Mouse (Mus musculus): Measurements from ENCODE around the gene Amn. TPM values are rescaled to one million over a fixed set of nuclear protein-coding genes. Genes with fewer than 3 reads are reported as not detected.
A peak's percentile ranks its signal among the peaks of the same experiment; 100 is the strongest.

The Amn gene
- polyA plus RNA-seq, 1 experiment, result 2.9 TPM

GRCm38 (mm10) chr12:111309931-111310330, 39.0 kb downstream of the Amn start:
- Histone ChIP-seq H3K36me3 (replicated peaks; ENCODE audit: low read length) (peaks cover 98% of the 10 kb centered on the region), H3K27me3 (replicated peaks) (peaks cover 29% of the 10 kb centered on the region), H3K9me3 (peaks cover 1% of the 10 kb centered on the region; the same call in 1 of the 2 replicates), H3K4me3 (replicated peaks) (no peak overlapping the region), H3K4me1 (peaks cover 15% of the 10 kb centered on the region)
- no peak for TF ChIP-seq GATA1 (IDR thresholded peaks at IDR 0.05; ENCODE audit: borderline replicate concordance, low read length)
- TF ChIP-seq FLI1 (IDR thresholded peaks at IDR 0.05; ENCODE audit: low read length), result no peak

- Histone ChIP-seq H3K9me3 (peaks cover 7% of the 10 kb centered on the region), H3K4me3 (replicated peaks) (no peak overlapping the region), H3K27me3 (replicated peaks) (peaks cover 19% of the 10 kb centered on the region), H3K36me3 (replicated peaks; ENCODE audit: low read length) (peaks cover 97% of the 10 kb centered on the region), H3K4me1 (peaks cover 8% of the 10 kb centered on the region)
- TF ChIP-seq GATA1 (IDR thresholded peaks at IDR 0.05; ENCODE audit: borderline replicate concordance, low read length) (no peak), FLI1 (IDR thresholded peaks at IDR 0.05; ENCODE audit: low read length) (no peak)
Observed at GRCm38 (mm10) chr12:111311775-111312174, 40.9 kb downstream of the Amn start.

GRCm38 (mm10) chr12:111314273-111314672, 43.4 kb downstream of the Amn start:
- peaks cover 25% of the 10 kb centered on the region for H3K27me3 ChIP-seq (replicated peaks)
- H3K4me1 ChIP-seq, result peaks cover 4% of the 10 kb centered on the region; the same call in 1 of the 2 replicates
- H3K9me3 ChIP-seq, result peaks cover 7% of the 10 kb centered on the region
- no peak overlapping the region for H3K4me3 ChIP-seq (replicated peaks)
- peaks cover 99% of the 10 kb centered on the region for H3K36me3 ChIP-seq (replicated peaks; ENCODE audit: low read length)
- TF ChIP-seq GATA1 (IDR thresholded peaks at IDR 0.05; ENCODE audit: borderline replicate concordance, low read length) (no peak), FLI1 (IDR thresholded peaks at IDR 0.05; ENCODE audit: low read length) (no peak)

- TF ChIP-seq GATA1 (IDR thresholded peaks at IDR 0.05; ENCODE audit: borderline replicate concordance, low read length) (no peak), FLI1 (IDR thresholded peaks at IDR 0.05; ENCODE audit: low read length) (no peak)
- peaks cover 6% of the 10 kb centered on the region for H3K4me1 ChIP-seq
- peaks cover 28% of the 10 kb centered on the region for H3K27me3 ChIP-seq (replicated peaks)
- H3K9me3 ChIP-seq, result peaks cover 25% of the 10 kb centered on the region
- H3K4me3 ChIP-seq (replicated peaks), result no peak overlapping the region
- H3K36me3 ChIP-seq (replicated peaks; ENCODE audit: low read length), result peaks cover 99% of the 10 kb centered on the region
Observed at GRCm38 (mm10) chr12:111317694-111318093, 46.8 kb downstream of the Amn start.

GRCm38 (mm10) chr12:111320549-111320948, 49.7 kb downstream of the Amn start:
- peaks cover 41% of the 10 kb centered on the region for H3K9me3 ChIP-seq
- H3K27me3 ChIP-seq (replicated peaks), result peaks cover 33% of the 10 kb centered on the region
- H3K36me3 ChIP-seq (replicated peaks; ENCODE audit: low read length), result peaks cover 98% of the 10 kb centered on the region
- no peak overlapping the region for H3K4me3 ChIP-seq (replicated peaks)
- H3K4me1 ChIP-seq, result peaks cover 28% of the 10 kb centered on the region
- TF ChIP-seq GATA1 (IDR thresholded peaks at IDR 0.05; ENCODE audit: borderline replicate concordance, low read length) (no peak), FLI1 (IDR thresholded peaks at IDR 0.05; ENCODE audit: low read length) (no peak)

- Histone ChIP-seq H3K9me3 (peaks cover 44% of the 10 kb centered on the region), H3K36me3 (replicated peaks; ENCODE audit: low read length) (peaks cover 97% of the 10 kb centered on the region), H3K4me3 (replicated peaks) (no peak overlapping the region), H3K27me3 (replicated peaks) (peaks cover 33% of the 10 kb centered on the region), H3K4me1 (peaks cover 28% of the 10 kb centered on the region)
- no peak for TF ChIP-seq FLI1 (IDR thresholded peaks at IDR 0.05; ENCODE audit: low read length)
- TF ChIP-seq GATA1 (IDR thresholded peaks at IDR 0.05; ENCODE audit: borderline replicate concordance, low read length), result no peak
Observed at GRCm38 (mm10) chr12:111321832-111322231, 50.9 kb downstream of the Amn start.

- H3K4me3 ChIP-seq (replicated peaks), result peak overlapping the region; percentile 78
- TF ChIP-seq FLI1 (IDR thresholded peaks at IDR 0.05; ENCODE audit: low read length) (no peak), GATA1 (IDR thresholded peaks at IDR 0.05; ENCODE audit: borderline replicate concordance, low read length) (no peak)
- H3K9me3 ChIP-seq, result peaks cover 44% of the 10 kb centered on the region
- H3K27me3 ChIP-seq (replicated peaks), result peaks cover 35% of the 10 kb centered on the region
- H3K4me1 ChIP-seq, result peaks cover 34% of the 10 kb centered on the region
- peaks cover 97% of the 10 kb centered on the region for H3K36me3 ChIP-seq (replicated peaks; ENCODE audit: low read length)
Observed at GRCm38 (mm10) chr12:111323423-111323822, 52.5 kb downstream of the Amn start.

- peaks cover 97% of the 10 kb centered on the region for H3K36me3 ChIP-seq (replicated peaks; ENCODE audit: low read length)
- H3K27me3 ChIP-seq (replicated peaks), result peaks cover 39% of the 10 kb centered on the region
- TF ChIP-seq FLI1 (IDR thresholded peaks at IDR 0.05; ENCODE audit: low read length) (no peak), GATA1 (IDR thresholded peaks at IDR 0.05; ENCODE audit: borderline replicate concordance, low read length) (no peak)
- H3K9me3 ChIP-seq, result peaks cover 44% of the 10 kb centered on the region
- H3K4me3 ChIP-seq (replicated peaks), result no peak overlapping the region
- H3K4me1 ChIP-seq, result peaks cover 45% of the 10 kb centered on the region
Observed at GRCm38 (mm10) chr12:111324536-111324935, 53.6 kb downstream of the Amn start.

GRCm38 (mm10) chr12:111324949-111325348, 54.1 kb downstream of the Amn start:
- no peak for TF ChIP-seq GATA1 (IDR thresholded peaks at IDR 0.05; ENCODE audit: borderline replicate concordance, low read length)
- TF ChIP-seq FLI1 (IDR thresholded peaks at IDR 0.05; ENCODE audit: low read length), result no peak
- peaks cover 43% of the 10 kb centered on the region for H3K27me3 ChIP-seq (replicated peaks)
- H3K4me1 ChIP-seq, result peaks cover 49% of the 10 kb centered on the region
- H3K9me3 ChIP-seq, result peaks cover 44% of the 10 kb centered on the region
- H3K4me3 ChIP-seq (replicated peaks), result no peak overlapping the region
- H3K36me3 ChIP-seq (replicated peaks; ENCODE audit: low read length), result peaks cover 97% of the 10 kb centered on the region

GRCm38 (mm10) chr12:111325744-111326424, 55.0 kb downstream of the Amn start:
- Histone ChIP-seq H3K9me3 (peaks cover 42% of the 10 kb centered on the region), H3K4me3 (replicated peaks) (no peak overlapping the region), H3K36me3 (replicated peaks; ENCODE audit: low read length) (peaks cover 91% of the 10 kb centered on the region), H3K27me3 (replicated peaks) (peaks cover 41% of the 10 kb centered on the region), H3K4me1 (peaks cover 50% of the 10 kb centered on the region)
- no peak for TF ChIP-seq GATA1 (IDR thresholded peaks at IDR 0.05; ENCODE audit: borderline replicate concordance, low read length)
- no peak for TF ChIP-seq FLI1 (IDR thresholded peaks at IDR 0.05; ENCODE audit: low read length)

Other genes starting within 250 kb of the Amn start
- gene Rcor1, start 231.7 kb upstream of the Amn start, polyA plus RNA-seq (2012; ENCODE audit: insufficient read depth, low replicate concordance), result 2.9 and 3.3 TPM in 2 replicates
- 5.1 and 13.4 TPM in 2 replicates for gene Traf3, start 104.7 kb upstream of the Amn start, polyA plus RNA-seq (2012; ENCODE audit: insufficient read depth, low replicate concordance)
- not detected in 2 replicates for gene 4930595D18Rik, start 86.6 kb upstream of the Amn start, polyA plus RNA-seq (2012; ENCODE audit: insufficient read depth, low replicate concordance)
- 113 and 131 TPM in 2 replicates for gene Cdc42bpb, start 106.6 kb downstream of the Amn start, polyA plus RNA-seq (2012; ENCODE audit: insufficient read depth, low replicate concordance)
- gene Lbhd2, start 135.7 kb downstream of the Amn start, polyA plus RNA-seq (2012; ENCODE audit: insufficient read depth, low replicate concordance), result not detected in 2 replicates
- 38.6 and 61.4 TPM in 2 replicates for gene Exoc3l4, start 145.9 kb downstream of the Amn start, polyA plus RNA-seq (2012; ENCODE audit: insufficient read depth, low replicate concordance)
- 1.1 and 11.3 TPM in 2 replicates for gene Tnfaip2, start 171.4 kb downstream of the Amn start, polyA plus RNA-seq (2012; ENCODE audit: insufficient read depth, low replicate concordance)
- gene Gm266, start 214.7 kb downstream of the Amn start, polyA plus RNA-seq (2012; ENCODE audit: insufficient read depth, low replicate concordance), result 0.22 TPM in 1 of 2 replicates, not detected in the other

Measured in megakaryocyte, embryonic 14.5 days (primary cell).